Mouse (Mus musculus) CH12F3 (cell line): Measurements from ENCODE around the gene Iqsec1.

Source experiments
- in situ Hi-C: fragments of 300-500 bp; cut with MboI; formaldehyde crosslinking; loops from 2 replicates; pipeline ENCODE4 v1.14.3; 2020; ENCODE audit warnings: low sequenced_read_pairs

The Iqsec1 gene

DNA sequence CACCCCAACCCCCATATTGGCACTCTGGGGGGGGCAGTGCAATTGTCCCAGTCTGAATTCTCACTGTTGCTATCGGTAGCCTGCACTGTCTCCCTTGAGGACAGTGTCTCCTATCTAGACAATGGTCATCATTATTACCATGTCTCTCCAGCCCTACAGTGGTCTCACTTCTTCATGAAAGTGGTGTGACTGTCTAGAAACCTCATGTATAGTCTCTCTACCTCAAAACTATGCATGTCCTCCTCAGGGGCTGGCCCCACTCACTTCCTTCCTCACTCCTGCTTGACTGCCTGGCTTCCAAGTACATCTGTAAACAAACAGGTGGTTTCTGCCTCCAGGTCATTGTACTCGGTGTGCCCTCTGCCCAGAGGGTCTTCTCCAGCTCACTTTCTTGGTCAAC is 230.3 kb downstream of the Iqsec1 start:
- in situ Hi-C loops, result no loop called here

DNA sequence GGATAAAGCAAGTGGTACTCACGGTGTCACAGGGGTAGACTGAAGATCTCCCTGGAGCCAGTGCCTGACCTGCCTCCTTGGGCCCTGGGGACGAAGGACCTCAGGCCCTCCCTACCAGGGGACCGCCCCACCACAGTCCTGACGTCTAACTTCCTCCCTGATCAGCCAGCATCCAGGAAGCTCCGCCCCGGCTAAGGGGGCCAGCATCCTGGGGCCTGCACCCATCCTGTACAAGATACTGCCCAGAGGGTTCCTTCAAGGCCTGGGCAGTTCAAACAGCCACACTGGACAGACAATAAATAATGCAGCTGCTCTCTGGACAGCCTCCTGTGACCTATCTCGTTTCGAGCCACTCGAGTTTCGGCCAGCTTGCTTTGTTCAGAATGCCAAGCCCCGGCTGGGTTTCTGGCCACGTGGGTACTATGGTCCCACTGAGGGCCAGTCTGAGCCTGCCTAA is 231.0 kb downstream of the Iqsec1 start:
- in situ Hi-C loops, result no loop called here

DNA sequence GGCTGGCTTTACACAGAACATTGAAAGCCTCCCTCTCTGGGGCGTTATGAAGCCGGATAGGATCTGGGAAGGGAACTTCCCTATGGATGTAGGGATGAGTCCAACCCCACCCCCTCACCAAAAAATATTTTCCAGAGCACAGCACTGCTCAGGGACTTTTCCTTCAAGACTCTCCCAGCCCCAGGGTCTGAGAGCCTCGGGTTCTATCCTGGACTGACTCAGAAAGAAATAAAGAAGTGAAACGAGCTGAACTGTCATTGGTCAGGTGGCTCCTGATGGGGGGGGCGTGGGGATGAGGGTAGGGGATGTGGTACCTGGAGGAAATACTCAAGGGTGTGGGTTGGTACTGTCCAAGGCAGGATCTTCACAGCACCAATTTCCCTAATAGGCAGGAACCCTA is 231.9 kb downstream of the Iqsec1 start:
- in situ Hi-C loops, result no loop called here

DNA sequence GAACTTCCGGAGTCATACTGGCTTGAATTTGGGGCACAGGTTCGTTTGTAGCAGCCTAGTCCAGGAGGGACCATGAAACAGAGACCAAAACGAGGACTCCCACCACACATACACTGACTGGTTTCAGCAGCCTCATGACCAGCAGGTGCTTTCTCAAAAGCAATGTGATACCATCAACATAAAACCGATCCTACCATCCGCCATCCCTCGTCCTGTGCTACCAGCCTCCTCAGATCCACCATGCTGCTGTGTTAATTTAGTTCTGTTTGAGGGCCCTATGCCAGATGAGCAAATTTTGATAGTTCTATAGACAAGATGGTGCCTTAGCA is 232.9 kb downstream of the Iqsec1 start:
- in situ Hi-C loops, result no loop called here

DNA sequence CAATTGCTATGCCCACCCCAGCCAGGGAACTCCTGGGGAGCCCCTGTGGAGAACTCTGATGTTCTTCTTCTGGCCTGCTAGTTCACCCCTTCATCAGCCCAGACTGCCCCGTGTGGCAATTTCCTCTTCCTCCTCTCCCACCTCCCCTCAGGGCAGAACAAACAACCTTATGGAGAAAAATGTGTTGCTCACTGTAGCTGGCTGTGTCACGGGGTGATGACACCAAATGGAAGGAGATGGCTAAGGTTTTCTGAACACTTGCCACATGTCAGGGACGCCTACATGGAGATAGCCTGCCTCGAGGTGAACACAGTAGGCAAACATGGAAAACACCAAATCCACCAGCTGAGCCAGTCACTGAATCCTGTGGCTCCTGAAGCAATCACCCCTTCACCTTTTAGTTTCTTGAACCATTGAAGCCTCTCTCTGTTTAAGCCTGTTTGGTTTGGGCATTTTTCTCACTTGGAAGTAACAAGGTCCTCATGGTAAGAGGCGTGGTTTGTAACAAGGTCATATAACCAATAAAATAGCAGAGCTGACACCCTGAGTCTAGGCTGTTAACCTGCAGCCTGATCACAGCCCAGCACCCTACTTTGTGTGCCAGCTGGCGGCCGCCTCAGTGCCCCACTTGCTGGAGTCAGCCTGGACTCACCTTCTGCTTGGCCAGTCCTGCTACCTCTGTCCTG is 233.4 kb downstream of the Iqsec1 start:
- in situ Hi-C loops, result no loop called here

DNA sequence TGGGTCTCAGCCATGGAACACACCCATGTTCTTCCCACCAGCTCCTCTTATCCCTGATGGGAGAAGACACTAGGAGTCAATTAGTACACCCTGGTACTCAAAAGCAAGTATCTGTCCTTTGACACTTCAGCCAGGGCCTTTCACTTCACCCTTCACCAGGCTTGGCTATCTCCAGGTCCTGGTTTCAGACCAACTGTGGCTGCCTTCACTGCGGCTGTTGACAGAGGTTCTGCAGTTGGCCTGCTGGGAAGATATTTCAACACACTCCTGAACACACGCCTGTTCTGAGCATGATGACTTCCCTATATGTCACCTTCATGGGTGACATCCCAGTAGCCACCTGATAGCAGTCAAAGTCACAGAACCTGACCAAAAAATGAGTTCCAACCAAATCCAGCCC is 234.4 kb downstream of the Iqsec1 start:
- in situ Hi-C loops, result no loop called here

DNA sequence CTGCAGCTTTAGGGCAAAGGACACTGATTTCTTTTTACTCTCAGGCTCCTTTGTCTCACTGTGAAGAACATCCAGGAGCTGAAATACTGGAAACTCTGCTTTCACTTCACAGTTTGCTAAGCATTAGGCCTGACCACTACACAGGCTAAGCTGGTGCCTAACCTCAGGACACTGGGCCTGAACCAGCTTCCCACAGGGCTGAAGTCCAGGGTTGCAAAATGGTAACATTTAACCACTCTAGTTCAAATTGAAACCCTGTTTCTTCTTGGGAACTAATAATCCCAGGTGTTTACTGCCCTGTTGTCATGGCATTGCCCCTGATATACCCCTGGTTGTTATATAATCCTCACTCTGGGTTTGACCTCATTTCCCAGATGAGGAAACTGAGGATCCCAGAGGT is 234.8 kb downstream of the Iqsec1 start:
- in situ Hi-C loops, result no loop called here

DNA sequence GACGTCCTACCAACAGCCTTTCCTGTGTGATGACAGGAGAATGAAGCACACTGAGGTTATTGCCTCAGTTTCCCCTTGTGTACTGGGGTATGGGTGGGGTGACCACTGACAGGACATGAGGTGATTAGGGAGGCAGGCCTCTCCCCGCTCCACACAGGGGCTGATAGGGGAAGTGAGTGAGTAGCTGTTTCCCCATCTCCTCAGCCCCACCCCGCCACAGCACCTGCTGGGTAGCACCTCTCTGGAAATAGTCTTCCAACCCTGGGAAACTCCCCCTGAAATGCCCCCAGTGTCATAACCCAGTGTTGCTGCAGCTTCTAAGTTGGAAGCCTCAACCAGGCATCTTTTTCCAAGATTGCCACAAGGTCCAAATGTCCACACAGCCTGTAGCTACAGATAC is 236.9 kb downstream of the Iqsec1 start:
- in situ Hi-C loops, result no loop called here

DNA sequence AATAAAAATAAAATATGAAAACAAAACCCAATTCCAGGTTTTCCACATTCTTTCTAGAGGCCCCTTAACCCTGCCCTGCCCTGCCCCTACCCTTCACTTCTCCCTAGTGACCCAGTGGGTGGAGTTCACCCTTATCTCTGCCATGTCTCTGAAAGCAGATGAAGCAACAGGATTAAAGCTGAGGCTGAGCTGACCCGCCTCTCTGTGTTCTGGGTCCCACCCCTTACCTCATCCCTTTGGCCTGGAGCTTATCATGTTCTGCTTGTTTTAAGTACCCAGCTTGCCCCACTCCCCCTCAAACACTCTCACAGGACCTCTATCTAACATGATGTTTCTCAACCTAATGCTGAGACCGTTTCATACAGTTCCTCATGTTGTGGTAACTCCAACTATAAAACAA is 238.4 kb downstream of the Iqsec1 start:
- in situ Hi-C loops, result no loop called here

DNA sequence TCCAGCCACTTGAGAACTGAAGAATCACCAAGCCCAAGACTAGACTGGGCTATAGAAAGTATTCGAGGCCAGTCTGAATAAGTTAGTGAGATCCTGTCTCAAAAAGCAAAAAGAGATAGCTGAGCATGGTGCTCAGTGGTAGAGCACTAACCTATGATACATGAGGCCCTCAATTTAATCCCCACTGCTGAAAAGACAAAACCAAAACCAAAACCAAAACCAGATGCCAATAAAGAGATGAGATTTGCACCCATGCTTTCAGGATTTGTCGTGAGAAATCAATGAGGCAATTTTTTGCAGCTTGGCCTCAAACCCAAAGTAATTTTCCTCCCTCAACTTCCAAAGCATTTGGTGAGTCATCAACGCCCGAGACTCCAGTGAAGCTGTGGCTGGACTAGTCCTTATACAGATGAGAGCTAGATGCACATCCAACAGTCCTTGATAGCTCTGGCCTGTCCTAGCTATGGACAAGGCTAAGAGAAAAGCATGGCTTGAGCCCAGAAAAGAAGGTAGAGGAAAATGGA is 239.0 kb downstream of the Iqsec1 start:
- in situ Hi-C loops, result no loop called here

DNA sequence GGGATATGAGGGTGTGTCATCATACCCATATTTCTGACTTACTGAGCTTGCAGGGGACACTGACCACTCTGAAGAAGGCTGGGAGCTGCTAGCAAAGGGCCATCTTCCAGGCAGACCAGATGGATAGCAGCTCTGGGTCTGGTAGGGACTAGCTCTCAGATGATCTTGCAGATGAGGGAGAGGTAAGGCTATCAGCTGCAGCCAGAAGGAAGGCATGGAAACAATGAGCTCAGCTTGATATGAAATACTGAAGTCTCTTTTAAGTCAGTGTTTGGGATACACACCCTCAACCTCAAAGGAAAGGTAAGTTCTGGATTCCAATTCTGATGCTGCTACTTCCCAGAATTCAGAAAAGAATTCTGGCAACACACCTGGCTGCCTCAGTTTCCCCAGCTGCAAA is 239.5 kb downstream of the Iqsec1 start:
- in situ Hi-C loops, result no loop called here

DNA sequence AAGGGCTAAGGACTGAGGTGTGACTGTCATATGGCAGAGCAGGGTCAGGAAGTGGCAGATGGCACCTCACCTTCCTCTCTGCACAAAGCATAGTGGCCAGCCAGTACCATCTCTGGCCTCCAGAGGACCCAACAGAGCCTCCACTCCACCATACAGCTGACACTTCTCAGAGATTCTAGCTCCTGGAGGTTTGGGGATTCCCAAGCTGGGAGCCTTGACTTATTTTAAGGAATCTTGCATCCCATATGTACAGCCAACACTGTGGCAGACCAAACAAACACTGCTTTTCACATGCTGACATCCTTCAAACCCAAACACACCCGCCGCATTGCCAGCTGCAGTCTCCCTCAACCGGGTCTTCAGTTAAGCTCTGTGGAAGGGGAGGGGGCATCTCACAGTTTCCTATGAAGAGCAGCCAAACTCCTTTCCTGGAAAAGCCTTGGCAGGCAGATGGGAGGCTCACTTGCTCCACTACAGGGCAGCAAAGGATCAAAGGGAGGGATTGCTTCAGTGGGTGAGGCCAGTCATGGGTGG is 242.1 kb downstream of the Iqsec1 start:
- in situ Hi-C loops, result no loop called here

DNA sequence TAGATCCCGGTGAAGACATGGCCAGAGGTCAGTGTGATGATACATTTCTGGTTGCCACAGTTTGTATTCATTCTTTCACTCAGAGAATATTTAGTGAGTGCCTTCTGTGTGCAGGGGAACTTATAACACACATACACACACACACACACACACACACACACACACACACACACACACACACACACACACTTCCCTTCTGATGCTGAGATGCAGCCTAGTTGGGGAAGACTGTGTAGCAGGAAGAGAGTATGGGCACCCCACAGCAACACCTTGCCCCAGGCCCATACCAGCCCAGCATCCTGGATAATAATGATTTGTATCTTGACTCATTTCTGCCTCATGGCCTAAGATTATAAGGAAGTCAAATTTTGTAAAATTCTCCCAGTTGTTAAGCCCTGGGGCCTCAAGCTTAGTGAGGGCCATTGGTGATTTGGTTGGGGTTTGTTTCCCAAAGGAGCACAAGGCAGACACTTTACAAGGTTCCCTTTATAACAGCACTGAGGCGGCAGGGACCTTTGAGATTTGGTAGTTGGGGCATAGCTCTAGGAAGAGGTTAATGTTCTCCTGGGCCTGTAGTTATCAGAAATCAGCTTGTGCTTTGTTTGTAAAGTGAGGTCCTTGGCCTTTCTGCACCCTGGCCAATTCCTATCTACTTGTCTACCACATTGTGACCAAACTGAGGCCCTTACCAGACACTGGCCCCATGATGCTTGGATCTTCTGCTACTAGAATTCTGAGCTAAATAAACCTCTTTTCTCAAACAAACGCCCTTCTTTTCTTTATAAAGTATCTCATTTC is 242.9 kb downstream of the Iqsec1 start:
- in situ Hi-C loops, result no loop called here

DNA sequence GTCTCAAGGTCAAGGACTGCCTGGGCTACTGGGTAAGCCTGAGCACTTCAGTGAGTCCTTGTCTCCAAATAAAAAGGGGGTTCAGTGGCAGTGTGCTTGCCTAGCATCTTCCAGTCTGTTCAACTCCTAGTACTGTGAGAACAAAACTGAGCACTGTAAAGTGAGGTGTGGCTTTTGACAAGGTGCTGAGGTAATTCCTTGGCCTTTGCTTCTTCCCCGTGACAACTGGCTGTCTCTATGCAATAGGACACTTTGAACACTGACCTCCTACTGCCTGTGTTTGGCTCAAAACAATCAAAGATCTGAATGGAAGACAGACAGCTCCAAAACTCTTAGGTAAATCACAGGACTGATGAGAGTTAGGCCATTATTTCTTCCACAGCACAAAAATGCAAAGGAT is 246.0 kb downstream of the Iqsec1 start:
- in situ Hi-C loops, result no loop called here

DNA sequence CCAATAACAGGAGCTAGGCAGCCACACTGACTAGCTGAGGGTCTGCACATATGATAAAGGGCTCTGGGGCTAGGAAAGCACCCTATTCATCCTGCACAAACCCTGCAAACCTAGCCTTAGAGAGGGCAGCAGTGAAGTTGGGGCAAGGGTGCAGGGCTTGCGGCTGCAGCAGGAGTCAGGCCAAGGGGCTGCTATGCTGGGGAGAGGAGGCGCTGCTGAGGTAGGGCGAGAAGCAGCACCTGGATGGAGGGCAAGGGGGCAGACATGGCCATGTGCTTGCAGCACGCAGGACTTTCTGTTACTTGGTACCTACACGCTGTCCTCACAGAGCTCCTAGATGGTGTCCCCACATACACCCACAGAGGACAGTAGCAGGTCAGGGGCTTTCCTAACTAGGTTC is 246.8 kb downstream of the Iqsec1 start:
- in situ Hi-C loops, result no loop called here

DNA sequence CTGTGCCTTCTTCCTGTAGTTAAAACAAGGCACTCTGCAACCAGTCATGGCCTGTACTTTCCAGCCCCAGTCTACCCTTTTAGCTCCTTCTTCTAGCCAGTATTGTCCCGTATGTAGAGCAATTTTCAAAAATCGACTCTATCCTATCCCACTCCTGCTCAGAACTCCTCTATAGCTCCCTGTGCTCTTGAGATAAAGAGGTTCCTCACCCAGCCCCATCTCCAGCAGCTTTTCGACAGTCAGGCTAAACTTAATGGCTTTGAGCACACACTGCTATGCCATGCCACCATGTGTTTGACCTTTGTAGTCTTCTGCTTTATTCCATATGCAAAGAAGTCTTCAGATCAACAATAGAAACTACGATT is 247.4 kb downstream of the Iqsec1 start:
- in situ Hi-C loops, result no loop called here

DNA sequence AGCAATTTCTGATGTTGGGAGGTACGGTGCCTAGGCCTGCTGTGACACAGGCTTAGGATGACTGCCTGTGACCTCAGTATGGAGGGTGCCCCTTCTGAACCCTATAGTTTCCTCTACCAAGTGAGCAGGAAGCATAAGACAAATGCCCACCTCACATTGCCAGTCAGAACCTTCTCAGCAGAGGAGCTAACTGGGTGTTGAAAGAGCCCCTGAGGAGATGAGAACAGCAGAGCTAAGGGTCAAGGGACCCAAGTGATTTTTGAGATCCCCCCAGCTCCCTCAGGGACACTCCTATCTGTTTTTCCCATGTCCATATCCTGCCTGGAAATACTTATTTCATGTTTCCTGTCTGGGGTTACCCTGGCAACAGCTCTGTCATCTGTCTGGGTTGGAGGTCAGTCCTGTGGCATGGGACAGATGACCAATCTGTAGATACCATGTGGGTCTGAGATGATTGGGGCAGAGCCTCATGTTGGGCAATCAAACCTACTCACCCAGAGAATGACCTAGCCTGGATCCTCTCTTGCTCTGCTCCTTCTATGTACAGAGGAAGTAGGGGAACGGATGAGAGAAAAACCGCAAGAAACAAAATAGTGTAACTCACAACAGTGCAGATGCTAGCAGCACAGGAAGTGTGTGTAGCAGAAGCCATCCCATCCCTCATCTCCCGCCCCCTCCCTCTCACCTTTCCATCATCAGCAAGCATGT is 248.0 kb downstream of the Iqsec1 start:
- in situ Hi-C loops, result no loop called here

DNA sequence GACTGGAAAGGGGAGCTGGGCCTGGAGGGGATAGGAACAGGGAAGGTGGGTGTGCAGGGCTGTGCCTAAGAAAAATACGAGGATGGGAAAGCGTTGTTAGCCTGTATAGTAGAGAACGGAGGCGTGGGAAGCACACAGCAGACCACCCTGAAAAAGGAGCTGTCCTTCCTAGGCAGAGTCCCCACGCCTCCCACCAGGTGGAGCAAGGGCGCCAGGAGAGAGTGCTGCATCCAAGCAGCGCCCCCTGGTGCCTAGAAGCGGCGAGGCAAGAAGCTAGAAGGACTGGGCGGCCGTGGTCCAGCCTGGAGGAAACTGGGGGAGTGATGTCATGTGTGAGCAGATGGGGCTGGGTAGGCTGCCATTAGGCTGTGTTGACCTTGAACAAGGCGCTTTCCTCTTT is 251.1 kb downstream of the Iqsec1 start:
- in situ Hi-C loops, result loop anchor here (5.0 kb wide), 1 partner anchor 75 kb away; no protein-coding TSS in a partner anchor

DNA sequence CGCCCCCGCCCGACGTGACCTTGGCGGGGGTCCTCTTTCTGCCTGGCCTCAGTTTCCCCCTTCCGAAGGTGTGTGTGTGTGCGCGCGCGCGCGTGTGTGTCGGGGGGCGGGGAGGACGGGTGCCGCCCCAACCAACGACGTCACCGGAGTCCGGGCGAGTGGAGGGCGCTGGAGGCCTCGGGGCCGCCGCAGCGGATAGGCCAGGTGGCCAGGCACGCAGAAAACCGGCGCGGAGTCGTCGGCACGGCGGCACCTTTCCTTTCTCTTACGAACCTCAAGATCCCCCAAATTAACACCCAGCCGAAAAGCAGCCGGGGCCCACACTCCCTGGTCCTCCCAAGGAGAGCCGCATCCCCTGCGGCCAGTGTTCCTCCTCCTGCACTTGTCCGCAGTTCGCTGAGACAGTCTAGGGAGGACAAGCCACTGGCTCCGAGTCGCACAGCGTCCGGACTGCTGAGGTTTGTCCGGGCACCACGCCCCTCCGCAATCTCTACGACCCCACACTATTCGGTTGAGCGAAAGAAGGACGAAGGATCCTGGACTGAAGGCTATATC is 251.7 kb downstream of the Iqsec1 start:
- in situ Hi-C loops, result loop anchor here (5.0 kb wide), 1 partner anchor 76 kb away; no protein-coding TSS in a partner anchor

DNA sequence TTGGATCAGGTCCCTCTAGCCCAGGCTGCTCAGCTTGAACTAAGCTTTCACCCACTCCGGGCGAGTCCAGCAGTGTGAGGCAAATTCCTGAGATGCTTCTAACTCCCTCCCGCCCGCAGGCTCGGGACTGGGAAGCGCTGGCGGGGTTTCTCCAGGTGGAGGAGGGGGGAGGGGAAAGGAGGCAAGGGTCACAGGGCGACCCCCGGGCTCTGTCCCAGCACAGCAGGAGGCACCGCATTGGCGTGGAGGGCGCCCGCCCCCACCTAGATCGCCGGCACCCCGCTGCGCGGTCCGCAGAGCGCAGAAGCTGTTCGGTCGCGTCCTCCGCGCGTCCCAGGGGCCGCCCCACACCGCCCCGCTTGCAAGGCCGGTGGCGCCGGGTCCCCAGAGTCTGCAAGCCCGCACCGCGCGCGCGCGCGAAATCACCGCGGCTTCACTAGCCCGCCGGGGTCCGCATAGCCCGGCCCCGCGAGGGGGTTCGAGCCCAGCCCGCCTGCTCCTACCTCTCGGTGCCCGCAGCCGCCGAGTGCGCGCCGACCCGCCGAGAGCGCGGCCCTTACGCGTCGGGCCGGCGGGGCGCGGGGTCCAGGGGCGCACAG is 252.3 kb downstream of the Iqsec1 start:
- in situ Hi-C loops, result loop anchor here (5.0 kb wide), 1 partner anchor 76 kb away; no protein-coding TSS in a partner anchor
